Mouse (Mus musculus): ENCODE results near the gene Bnip1. TPM values are rescaled to one million over a fixed set of nuclear protein-coding genes. Genes with fewer than 3 reads are reported as not detected.

Gene Bnip1
- polyA plus RNA-seq, 1 experiment from 2014 or later: 56.2 TPM

- WGBS: 73% methylated on average over 7 of the region's 7 CpGs
- no peak overlapping the region for H3K4me2 ChIP-seq
- no peaks in the 10 kb centered on the region for H3K9me3 ChIP-seq
- H3K4me1 ChIP-seq (replicated peaks): no peaks in the 10 kb centered on the region
- H3K36me3 ChIP-seq: peaks cover 35% of the 10 kb centered on the region
- no peak for ATAC-seq (ENCODE audit: insufficient number of reproducible peaks, insufficient read depth, low FRiP score, low TSS enrichment, low read depth)
- H3K27ac ChIP-seq: no peak overlapping the region
- 0 out of 2 replicates have a peak, but pooled peaks cover 4% of the 10 kb centered on the region for H3K27me3 ChIP-seq
- no peak overlapping the region for H3K9ac ChIP-seq (replicated peaks)
- H3K4me3 ChIP-seq (replicated peaks): no peak overlapping the region
Observed at GRCm38 (mm10) chr17:26795386-26795785, 14.5 kb downstream of the Bnip1 start.

DNA sequence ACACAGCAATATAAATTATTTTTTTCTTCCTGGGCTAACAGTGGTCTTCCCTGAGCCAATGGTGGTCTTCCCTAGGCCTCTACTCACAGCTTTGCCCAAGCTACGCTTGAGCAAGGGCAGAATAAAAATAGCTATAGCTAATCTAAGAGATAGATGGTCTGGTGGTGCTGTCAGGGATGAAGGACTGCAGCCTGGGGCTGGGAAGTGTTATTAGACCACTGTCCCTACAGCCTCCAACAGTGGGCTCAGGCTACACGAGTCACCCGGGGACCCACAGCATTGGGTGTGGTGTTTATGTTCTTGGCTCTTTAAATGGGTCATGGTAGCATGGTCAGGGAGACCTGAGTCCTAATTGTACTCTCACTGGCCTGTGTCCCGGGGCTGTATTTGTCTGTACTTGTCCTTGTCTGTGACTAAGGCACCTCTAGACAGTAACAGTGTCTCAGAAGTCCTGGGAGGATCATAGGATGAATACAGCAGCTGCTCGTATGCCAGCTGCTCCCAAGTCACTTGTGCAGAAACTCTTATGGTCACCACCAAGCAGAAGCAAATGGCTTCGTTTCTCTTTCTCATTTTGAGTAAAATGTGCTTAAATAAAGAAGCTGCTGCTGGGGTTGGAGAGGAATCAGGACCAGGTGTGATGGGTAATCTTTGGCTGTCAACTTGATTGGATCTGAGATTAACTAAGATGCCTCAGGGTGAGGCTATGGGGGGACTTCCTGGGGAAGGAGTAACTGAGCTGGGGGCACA lies 16.7 kb downstream of the Bnip1 start:
- H3K4me1 ChIP-seq (replicated peaks): no peaks in the 10 kb centered on the region
- 0 out of 2 replicates have a peak, but pooled peaks cover 4% of the 10 kb centered on the region for H3K27me3 ChIP-seq
- 67% methylated on average over 6 of the region's 6 CpGs for WGBS
- peaks cover 13% of the 10 kb centered on the region for H3K36me3 ChIP-seq
- H3K4me2 ChIP-seq: no peak overlapping the region
- H3K4me3 ChIP-seq (replicated peaks): no peak overlapping the region
- H3K9me3 ChIP-seq: no peaks in the 10 kb centered on the region
- no peak for ATAC-seq (ENCODE audit: insufficient number of reproducible peaks, insufficient read depth, low FRiP score, low TSS enrichment, low read depth)
- no peak overlapping the region for H3K27ac ChIP-seq
- no peak overlapping the region for H3K9ac ChIP-seq (replicated peaks)

GRCm38 (mm10) chr17:26802886-26803285 lies 22.0 kb downstream of the Bnip1 start:
- Histone ChIP-seq H3K4me3 (replicated peaks) (no peak overlapping the region), H3K27ac (no peak overlapping the region), H3K27me3 (0 out of 2 replicates have a peak, but pooled peaks cover 4% of the 10 kb centered on the region), H3K9me3 (0 out of 2 replicates have a peak, but pooled peaks cover 4% of the 10 kb centered on the region), H3K4me2 (no peak overlapping the region), H3K36me3 (no peaks in the 10 kb centered on the region), H3K4me1 (replicated peaks) (no peaks in the 10 kb centered on the region), H3K9ac (replicated peaks) (no peak overlapping the region)
- WGBS: 84% methylated on average over 3 of the region's 3 CpGs
- ATAC-seq (ENCODE audit: insufficient number of reproducible peaks, insufficient read depth, low FRiP score, low TSS enrichment, low read depth): no peak

- H3K9me3 ChIP-seq: no peaks in the 10 kb centered on the region
- no peak overlapping the region for H3K4me2 ChIP-seq
- peaks cover 12% of the 10 kb centered on the region for H3K27me3 ChIP-seq
- H3K36me3 ChIP-seq: no peaks in the 10 kb centered on the region
- WGBS: 79% methylated on average over 2 of the region's 2 CpGs
- H3K27ac ChIP-seq: no peak overlapping the region
- no peaks in the 10 kb centered on the region for H3K4me1 ChIP-seq (replicated peaks)
- no peak for ATAC-seq (ENCODE audit: insufficient number of reproducible peaks, insufficient read depth, low FRiP score, low TSS enrichment, low read depth)
- no peak overlapping the region for H3K4me3 ChIP-seq (replicated peaks)
- no peak overlapping the region for H3K9ac ChIP-seq (replicated peaks)
Observed at GRCm38 (mm10) chr17:26812607-26813006, 31.7 kb downstream of the Bnip1 start.

GRCm38 (mm10) chr17:26813497-26813896 lies 32.6 kb downstream of the Bnip1 start:
- H3K4me2 ChIP-seq: no peak overlapping the region
- no peak for ATAC-seq (ENCODE audit: insufficient number of reproducible peaks, insufficient read depth, low FRiP score, low TSS enrichment, low read depth)
- H3K4me1 ChIP-seq (replicated peaks): no peaks in the 10 kb centered on the region
- 80% methylated on average over 9 of the region's 9 CpGs for whole genome bisulfite sequencing
- peaks cover 17% of the 10 kb centered on the region for H3K27me3 ChIP-seq
- H3K27ac ChIP-seq: no peak overlapping the region
- H3K36me3 ChIP-seq: no peaks in the 10 kb centered on the region
- no peak overlapping the region for H3K4me3 ChIP-seq (replicated peaks)
- no peak overlapping the region for H3K9ac ChIP-seq (replicated peaks)
- no peaks in the 10 kb centered on the region for H3K9me3 ChIP-seq

GRCm38 (mm10) chr17:26816810-26817209 lies 35.9 kb downstream of the Bnip1 start:
- Histone ChIP-seq H3K9ac (replicated peaks) (no peak overlapping the region), H3K36me3 (no peaks in the 10 kb centered on the region), H3K4me2 (no peak overlapping the region), H3K9me3 (no peaks in the 10 kb centered on the region), H3K27ac (no peak overlapping the region), H3K4me3 (replicated peaks) (no peak overlapping the region), H3K27me3 (peaks cover 20% of the 10 kb centered on the region), H3K4me1 (replicated peaks) (no peaks in the 10 kb centered on the region)
- WGBS: 81% methylated on average over 6 of the region's 6 CpGs
- ATAC-seq (ENCODE audit: insufficient number of reproducible peaks, insufficient read depth, low FRiP score, low TSS enrichment, low read depth): no peak

GRCm38 (mm10) chr17:26817776-26818175 lies 36.9 kb downstream of the Bnip1 start:
- no peak overlapping the region for H3K4me2 ChIP-seq
- peaks cover 20% of the 10 kb centered on the region for H3K27me3 ChIP-seq
- no peak for ATAC-seq (ENCODE audit: insufficient number of reproducible peaks, insufficient read depth, low FRiP score, low TSS enrichment, low read depth)
- no peak overlapping the region for H3K4me3 ChIP-seq (replicated peaks)
- H3K4me1 ChIP-seq (replicated peaks): no peaks in the 10 kb centered on the region
- no peak overlapping the region for H3K27ac ChIP-seq
- no peak overlapping the region for H3K9ac ChIP-seq (replicated peaks)
- no peaks in the 10 kb centered on the region for H3K36me3 ChIP-seq
- no peaks in the 10 kb centered on the region for H3K9me3 ChIP-seq

- no peak overlapping the region for H3K9ac ChIP-seq (replicated peaks)
- H3K4me3 ChIP-seq (replicated peaks): no peak overlapping the region
- ATAC-seq (ENCODE audit: insufficient number of reproducible peaks, insufficient read depth, low FRiP score, low TSS enrichment, low read depth): no peak
- no peaks in the 10 kb centered on the region for H3K4me1 ChIP-seq (replicated peaks)
- H3K27ac ChIP-seq: no peak overlapping the region
- peaks cover 40% of the 10 kb centered on the region for H3K27me3 ChIP-seq
- H3K9me3 ChIP-seq: 0 out of 2 replicates have a peak, but pooled peaks cover 6% of the 10 kb centered on the region
- 75% methylated on average over 14 of the region's 17 CpGs for WGBS
- no peaks in the 10 kb centered on the region for H3K36me3 ChIP-seq
- H3K4me2 ChIP-seq: no peak overlapping the region
Observed at GRCm38 (mm10) chr17:26826131-26826530, 45.3 kb downstream of the Bnip1 start.

- 72% methylated on average over 2 of the region's 2 CpGs for WGBS
- no peak for ATAC-seq (ENCODE audit: insufficient number of reproducible peaks, insufficient read depth, low FRiP score, low TSS enrichment, low read depth)
Observed at GRCm38 (mm10) chr17:26833806-26834205, 52.9 kb downstream of the Bnip1 start.

GRCm38 (mm10) chr17:26834302-26834965 lies 53.6 kb downstream of the Bnip1 start:
- no peak overlapping the region for H3K27ac ChIP-seq
- no peak overlapping the region for H3K4me3 ChIP-seq (replicated peaks)
- WGBS: 64% methylated on average over 5 of the region's 5 CpGs

More at GRCm38 (mm10) chr17:26833806-26834205, 52.9 kb downstream of the Bnip1 start:
- Histone ChIP-seq H3K9ac (replicated peaks) (no peak overlapping the region), H3K27ac (no peak overlapping the region), H3K27me3 (peaks cover 88% of the 10 kb centered on the region), H3K4me1 (replicated peaks) (peaks cover under 1% of the 10 kb centered on the region; the same call in 1 of the 2 replicates), H3K36me3 (no peaks in the 10 kb centered on the region), H3K9me3 (0 out of 2 replicates have a peak, but pooled peaks cover 6% of the 10 kb centered on the region), H3K4me2 (no peak overlapping the region), H3K4me3 (replicated peaks) (no peak overlapping the region)

DNA sequence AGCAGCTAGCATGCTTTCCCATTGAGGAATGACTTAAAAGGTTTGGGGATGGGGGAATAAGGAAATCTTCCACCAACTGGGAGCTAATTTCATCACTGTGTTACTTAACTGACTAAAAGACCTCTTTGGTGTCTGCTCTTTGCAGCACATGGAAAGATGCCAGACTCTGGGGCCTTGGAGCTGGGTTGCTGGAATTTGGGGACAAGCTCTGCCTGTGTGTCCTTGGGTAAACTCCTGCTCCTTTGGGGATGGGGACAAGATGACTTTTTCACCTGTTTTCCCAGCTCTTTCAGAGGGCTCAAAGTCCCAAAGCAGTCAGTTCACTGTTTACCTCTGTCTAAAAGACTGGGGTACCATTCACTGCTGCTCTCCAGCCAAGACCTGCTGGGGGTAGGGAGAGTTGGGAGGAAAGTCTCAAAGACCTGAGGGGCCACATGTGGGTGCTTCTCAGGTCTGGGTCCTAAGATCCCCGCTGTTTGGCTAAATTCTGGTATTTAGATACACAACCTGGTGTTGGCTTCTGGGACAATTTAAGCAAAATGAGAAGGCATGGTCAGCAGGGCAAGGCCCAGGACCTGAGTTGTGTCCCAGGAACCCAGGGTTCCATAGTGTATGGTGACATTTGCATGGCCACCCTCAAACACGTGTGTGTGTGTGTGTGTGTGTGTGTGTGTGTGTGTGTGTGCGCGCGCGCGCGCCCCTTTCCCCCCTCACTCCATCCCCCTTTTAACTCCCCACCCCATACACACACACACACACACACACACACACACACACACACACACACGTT lies 54.3 kb downstream of the Bnip1 start:
- WGBS: 20% methylated on average over 3 of the region's 9 CpGs
- Histone ChIP-seq H3K4me2 (no peak overlapping the region), H3K4me3 (replicated peaks) (no peak overlapping the region), H3K4me1 (replicated peaks) (peaks cover 10% of the 10 kb centered on the region), H3K9me3 (0 out of 2 replicates have a peak, but pooled peaks cover 6% of the 10 kb centered on the region), H3K27me3 (peaks cover 90% of the 10 kb centered on the region), H3K36me3 (no peaks in the 10 kb centered on the region), H3K9ac (replicated peaks) (no peak overlapping the region), H3K27ac (no peak overlapping the region)
- ATAC-seq (ENCODE audit: insufficient number of reproducible peaks, insufficient read depth, low FRiP score, low TSS enrichment, low read depth): no peak

More at GRCm38 (mm10) chr17:26834302-26834965, 53.6 kb downstream of the Bnip1 start:
- Histone ChIP-seq H3K4me1 (replicated peaks) (peaks cover 7% of the 10 kb centered on the region), H3K27me3 (peaks cover 88% of the 10 kb centered on the region), H3K9ac (replicated peaks) (no peak overlapping the region), H3K4me2 (no peak overlapping the region), H3K9me3 (0 out of 2 replicates have a peak, but pooled peaks cover 6% of the 10 kb centered on the region), H3K36me3 (no peaks in the 10 kb centered on the region)
- ATAC-seq (ENCODE audit: insufficient number of reproducible peaks, insufficient read depth, low FRiP score, low TSS enrichment, low read depth): no peak

Data from limb, embryonic 12.5 days (tissue).